Mouse (Mus musculus) CD4-positive naive resting alpha-beta T cell, adult 76 days (primary cell): Measurements from ENCODE around the gene Gm14744. TPM values are rescaled to one million over a fixed set of nuclear protein-coding genes. Genes with fewer than 3 reads are reported as not detected.

Experiments
- total RNA-seq: library from RNA; stranded (reverse); gene quantifications from one replicate; pipeline ENCODE4 v1.2.4, GENCODE M21; 2023

Gene Gm14744
- not detected for total RNA-seq

GRCm38 (mm10) chrX:77864458-77864857 lies at the start of gene Gm14744:
Gene Gm14744 (plus strand): TSS chrX:77864758.

DNA sequence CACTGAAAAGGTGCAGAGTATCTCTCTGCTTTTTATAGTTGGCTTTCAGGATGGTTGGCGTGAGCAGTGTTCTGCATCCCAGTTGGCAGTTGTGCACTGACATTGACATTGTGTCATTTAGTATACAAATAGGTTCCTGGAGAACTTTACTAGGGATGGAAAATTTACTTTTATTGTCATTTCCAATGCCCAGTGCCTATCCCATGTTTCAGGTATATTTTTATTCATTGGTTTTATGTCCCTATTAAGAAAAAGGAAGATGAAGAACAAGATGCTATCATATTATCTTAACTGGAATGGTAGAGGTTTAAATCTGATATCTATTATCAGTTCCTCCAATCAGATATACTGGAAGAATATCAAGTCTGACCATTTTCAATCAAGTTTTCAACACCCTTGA lies 11.0 kb upstream of the Gm14744 start, which contains the start of gene Pbsn:
Gene Pbsn, minus strand, starts transcription at position 101 of the 400 bp plus-strand sequence.

Other genes with a start within 250 kb of the Gm14744 start
- gene Prkx, start 68.5 kb upstream of the Gm14744 start, total RNA-seq: 62.0 TPM
- gene Pbsn, start 11.1 kb upstream of the Gm14744 start, total RNA-seq: not detected
- not detected for gene 5430402E10Rik, start 60.3 kb downstream of the Gm14744 start, total RNA-seq
- not detected for gene Obp1a, start 226.6 kb downstream of the Gm14744 start, total RNA-seq